In the genomic region with DNA sequence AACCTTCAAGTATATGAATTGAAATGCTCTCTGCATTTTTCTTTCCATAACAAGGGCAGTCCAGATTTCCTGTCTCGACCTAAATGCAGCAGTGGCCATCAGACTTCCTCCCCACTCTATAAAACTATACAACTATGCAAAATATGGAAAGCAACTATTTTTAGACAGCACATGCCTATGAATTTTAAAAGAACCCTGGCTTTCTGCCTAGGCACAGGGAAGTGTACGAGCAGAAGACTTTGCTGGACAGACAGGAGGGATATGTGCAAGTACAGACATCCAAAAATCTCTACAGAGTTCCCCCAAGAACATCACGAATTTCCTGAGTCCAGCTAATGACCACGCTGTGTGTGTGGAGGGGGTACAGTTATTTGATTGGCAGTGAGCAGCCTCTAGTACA, we compare ENCODE assay signal across 18 mouse cellular contexts. TPM values are rescaled to one million over a fixed set of nuclear protein-coding genes. Genes with fewer than 3 reads are reported as not detected.
"Had no signal": no experiment of that assay in that cellular context is flagged by ENCODE, and none has a peak within 500 bp of the region (broad histone marks: within the 10 kb centered on the region; RNA-seq: fewer than 3 reads in every experiment).

No protein-coding gene starts in this region.

- DNase-seq: liver, postnatal 0 days; lung, adult 2 months; lung, postnatal 14 days; lung, postnatal 36 days; right cerebral cortex, postnatal 14 days; thymus, adult 2 months; thymus, postnatal 25 days; thymus, postnatal 4 days had no signal

- H3K27ac ChIP-seq: lung, embryonic 15.5 days; macrophage; midbrain, embryonic 13.5 days; midbrain, embryonic 15.5 days; neural tube, embryonic 12.5 days had no signal

- ATAC-seq: liver, postnatal 0 days; lung, postnatal 0 days; midbrain, embryonic 13.5 days; midbrain, embryonic 15.5 days had no signal

- H3K4me1 ChIP-seq: lung, embryonic 15.5 days; megakaryocyte, embryonic 14.5 days; midbrain, embryonic 13.5 days; midbrain, embryonic 15.5 days; neural tube, embryonic 12.5 days had no signal

- H3K4me3 ChIP-seq: lung, embryonic 15.5 days; megakaryocyte, embryonic 14.5 days; midbrain, embryonic 13.5 days; midbrain, embryonic 15.5 days; neural tube, embryonic 12.5 days had no signal

RNA-seq across cellular contexts. Expression of a gene that starts 32.7 kb away (rescaled TPM):
- total RNA-seq: megakaryocyte progenitor cell, adult 5-6 weeks; monocyte, adult 5-6 weeks; neutrophil, adult 5-6 weeks had no signal
- polyA plus RNA-seq: macrophage had no signal
